Mouse (Mus musculus): ENCODE results near the gene Plce1.

Plce1 gene

DNA sequence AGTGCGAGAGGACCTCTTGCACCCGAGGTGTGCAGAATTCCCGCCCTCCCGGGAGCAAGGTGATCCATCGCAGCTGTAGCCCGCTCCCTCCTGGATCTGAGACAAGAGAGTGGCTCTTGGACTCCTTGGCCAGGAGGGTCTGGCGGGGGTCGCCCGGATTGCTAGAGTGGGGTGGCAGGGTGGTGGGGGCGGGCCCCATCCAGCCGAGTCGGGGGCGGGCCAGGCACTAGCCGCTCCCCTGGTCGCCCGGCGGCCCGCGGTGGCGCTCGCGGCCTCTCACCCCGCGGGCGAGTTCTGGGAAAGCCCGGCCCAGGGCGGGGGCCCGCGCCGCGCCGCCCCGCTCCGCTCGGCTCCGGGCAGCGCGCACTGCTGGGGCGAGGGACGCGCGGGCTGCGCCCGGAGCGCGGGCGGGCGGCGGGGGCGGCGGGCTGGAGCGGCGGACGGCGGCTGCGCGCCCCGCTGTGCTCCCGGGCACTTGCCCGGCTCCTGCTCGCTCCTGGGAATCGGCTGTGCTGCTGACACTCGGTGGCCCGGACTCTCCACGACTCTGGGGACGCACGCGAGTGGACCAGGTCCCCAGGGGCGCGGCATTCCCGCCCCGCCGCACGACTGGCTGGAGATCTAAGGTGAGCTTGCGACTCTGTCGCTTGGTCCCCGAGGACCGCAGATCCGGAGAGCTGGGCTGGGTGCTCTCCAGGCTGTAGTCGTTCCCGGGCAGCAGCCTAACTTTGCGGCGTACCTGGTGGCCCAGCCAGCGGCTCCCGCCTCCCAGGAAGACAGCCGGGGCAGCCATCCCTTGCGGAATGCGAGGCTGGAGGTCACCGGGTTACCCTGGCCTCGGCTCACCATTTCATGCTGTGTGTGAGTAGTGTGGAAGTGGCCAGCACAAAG is at the start of gene Plce1:
Gene Plce1 (plus strand): TSS at position 379 of the 891 bp plus-strand sequence.
- peak; percentile 11 to 52 for DNase-seq

DNA sequence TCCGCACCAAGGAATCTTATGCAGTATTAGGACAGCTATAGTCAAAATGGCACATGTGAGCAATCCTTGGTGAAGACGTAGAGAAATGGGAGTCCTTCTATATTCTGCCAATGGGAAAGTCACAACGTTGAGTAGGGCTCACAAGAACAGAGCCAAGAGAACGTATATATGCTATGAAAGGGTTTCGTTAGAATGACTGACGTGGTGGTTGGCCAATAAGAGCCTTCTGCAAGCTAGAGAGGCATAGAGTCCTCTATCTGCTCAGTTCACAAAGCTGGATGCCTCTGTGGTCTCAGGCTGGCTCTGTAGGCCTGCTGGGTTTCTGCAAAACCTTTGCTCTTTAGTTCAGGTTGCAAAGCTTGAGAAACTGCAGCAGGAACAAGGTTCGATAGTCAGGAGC is 49.6 kb upstream of the Plce1 start:
- no peak for DNase-seq

DNA sequence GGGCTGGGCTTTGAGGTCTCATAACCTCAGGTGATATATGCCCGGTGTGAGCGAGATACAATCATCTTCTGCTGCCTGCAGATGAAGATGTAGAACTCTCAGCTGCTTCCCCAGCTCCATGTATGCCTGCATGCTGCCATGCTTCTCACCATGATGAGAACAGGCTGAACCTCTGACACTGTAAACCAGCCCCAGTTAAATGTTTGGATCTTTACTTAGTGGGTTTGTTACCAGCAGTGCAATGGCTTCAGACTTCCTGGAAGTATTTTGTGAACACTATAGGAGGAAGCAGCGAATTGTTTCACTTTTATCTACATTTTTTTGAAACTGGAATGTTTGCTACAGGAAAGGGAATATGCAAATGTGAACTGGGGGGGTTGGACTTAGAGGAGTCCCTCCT is 48.9 kb upstream of the Plce1 start:
- no peak for DNase-seq

DNA sequence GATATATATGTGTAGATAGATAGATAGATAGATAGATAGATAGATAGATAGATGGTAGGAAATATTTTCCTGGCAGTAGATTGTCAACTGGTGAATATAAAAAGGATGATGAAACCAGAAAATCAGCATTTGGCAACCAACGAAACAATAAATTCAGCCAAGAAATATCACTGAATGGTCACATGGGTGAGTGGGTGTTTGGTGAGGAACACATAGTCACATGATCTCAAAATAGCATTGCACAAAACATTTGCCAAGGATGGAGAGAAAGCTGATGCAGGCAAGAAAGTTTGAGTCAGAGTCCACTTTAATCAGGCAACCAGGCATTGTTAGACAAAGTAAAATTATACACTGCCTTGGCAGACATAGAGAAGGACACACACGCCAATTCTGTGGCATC is 47.5 kb upstream of the Plce1 start:
- DNase-seq: no peak

DNA sequence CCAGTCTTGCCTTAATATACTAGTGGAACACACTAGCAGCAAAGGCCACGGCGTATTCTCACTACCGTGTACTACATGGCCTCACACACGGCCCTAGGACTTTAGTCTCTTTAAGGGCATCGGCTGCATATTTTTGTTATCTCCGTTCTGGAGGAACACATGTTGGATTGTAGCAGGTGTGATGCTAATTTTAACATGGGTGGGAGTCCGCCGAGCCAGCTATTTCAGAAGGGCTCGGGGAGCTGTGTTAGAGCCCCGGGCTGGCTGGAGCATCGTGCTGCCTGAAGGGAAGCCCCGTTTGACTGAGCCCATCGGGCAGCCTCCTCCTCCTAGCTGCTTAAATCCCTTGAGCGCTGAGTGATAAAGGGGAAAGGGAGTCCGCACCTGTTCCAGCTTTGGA is 45.7 kb upstream of the Plce1 start:
- DNase-seq: no peak

DNA sequence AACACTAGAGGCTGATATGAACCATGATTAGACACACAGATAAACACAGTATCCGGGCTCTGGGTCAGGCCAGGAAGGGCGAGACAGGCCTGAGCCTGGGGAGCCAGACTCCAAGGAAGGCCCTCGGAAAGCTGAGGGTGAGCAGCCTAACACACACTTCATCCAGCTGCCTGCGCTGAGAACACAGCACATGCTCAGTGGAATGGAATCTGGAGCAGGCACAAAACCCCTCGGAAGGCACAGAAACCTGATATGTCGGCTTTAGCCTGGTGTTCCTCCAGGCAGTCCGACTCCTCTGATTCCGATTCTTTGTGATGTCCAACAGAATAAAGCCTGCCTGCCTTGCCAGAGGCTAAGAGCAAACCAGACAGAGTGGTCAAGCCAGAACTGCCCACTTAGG is 39.0 kb upstream of the Plce1 start:
- no peak for DNase-seq

DNA sequence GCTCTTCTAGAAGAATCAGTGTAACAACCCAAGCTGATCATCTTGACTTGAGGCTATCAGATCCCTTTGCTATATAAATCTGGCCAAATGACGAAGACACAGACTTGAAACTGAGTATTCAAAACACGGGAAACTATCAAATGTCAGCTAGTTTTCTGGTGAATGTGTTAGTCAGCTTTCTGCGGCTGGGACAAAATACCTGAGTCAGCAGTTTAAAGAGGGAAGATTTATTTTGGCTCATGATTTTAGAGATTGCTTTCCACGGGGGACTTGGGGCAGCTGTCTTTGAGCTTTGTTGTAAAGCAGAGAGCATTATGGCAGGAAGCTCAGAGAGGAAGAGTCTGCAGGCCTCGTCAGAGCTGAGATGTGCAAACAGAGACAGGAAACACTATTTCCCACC is 35.2 kb upstream of the Plce1 start:
- DNase-seq: no peak

DNA sequence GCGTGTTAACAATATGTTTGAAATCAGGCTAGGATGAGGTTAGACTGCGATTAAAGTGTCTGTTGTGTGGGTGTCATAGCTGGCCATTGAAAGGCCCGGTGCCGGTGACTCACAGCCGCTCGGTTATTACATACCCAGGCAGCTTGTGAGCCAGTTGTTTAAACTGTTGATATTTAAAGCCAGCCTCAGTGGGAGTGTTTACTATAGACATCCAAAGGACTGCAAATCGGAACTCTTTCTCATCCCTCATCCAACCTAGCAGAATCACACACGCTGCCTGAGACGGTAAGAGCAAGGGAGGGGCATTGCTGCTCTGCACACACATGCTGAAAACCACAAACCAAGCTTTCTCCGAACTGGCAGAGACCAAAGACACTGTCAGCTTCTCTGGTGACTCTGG is 25.7 kb upstream of the Plce1 start:
- DNase-seq: no peak

DNA sequence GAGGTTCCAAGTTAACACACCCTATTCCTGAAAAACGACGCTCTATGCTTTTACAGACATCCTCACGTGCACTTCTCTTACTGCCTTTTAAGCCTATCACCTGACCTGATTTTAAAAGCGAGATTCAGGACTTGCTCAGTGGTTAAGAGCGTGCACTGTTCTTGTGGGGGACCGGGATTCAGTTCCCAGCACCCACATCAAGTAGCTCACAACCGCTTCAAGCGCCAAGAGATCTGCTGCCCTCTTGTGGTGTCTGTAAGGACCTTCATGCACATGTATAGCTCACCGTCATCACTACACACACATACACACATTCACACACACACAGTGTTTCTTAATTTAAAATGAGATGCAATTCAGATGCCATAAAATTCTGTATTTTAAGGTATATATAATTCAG is 21.9 kb upstream of the Plce1 start:
- no peak for DNase-seq

DNA sequence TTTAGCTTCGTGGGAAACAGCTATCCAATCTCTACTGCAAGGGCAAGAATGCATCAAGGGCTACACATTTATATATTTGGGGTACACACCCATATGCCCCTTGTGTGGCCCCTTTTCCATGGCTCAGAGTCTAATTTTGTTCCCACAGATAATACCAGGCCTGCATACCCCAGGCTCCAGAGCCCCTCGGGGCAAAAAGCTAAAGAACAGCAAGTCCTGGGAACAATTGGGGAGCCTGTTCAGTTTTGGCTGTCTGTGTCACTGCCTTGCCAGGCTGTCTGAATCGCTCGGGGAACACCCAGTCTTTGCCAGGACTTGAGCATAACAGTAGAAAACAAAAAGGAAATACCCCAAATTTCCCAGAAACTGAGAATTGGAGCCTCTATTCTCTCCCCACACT is 20.2 kb upstream of the Plce1 start:
- DNase-seq: no peak

DNA sequence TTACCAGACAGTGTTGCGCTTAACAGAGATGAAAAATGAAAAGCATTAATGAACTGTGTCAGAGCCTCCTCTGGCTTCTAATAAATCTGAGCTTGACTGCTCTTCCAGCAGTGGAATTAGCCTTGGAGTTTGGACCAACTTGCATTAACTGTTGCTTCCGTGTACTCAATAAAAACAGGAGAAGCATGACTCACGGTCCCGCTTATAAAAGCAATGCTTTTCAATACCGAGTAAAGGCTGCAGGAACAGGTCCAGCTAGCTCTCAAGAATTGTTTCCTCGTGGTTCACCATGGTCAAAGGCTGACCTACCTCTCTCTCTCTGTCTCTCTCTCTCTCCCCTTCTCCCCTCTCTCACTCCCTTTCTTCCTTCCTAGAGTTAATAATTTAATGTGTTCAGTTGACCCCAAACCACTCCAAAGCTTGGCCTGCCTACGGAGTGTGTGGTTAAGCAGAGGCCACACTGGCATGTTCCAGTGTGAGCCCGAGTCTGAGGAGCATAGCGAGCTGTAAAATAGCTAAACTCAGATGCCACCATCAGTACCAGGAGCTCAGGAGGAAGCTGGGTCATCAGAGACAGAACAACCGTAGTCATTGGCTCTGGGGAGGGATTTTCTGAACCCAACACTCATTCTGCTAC is 10.5 kb upstream of the Plce1 start:
- DNase-seq: peak; percentile 14 to 23

DNA sequence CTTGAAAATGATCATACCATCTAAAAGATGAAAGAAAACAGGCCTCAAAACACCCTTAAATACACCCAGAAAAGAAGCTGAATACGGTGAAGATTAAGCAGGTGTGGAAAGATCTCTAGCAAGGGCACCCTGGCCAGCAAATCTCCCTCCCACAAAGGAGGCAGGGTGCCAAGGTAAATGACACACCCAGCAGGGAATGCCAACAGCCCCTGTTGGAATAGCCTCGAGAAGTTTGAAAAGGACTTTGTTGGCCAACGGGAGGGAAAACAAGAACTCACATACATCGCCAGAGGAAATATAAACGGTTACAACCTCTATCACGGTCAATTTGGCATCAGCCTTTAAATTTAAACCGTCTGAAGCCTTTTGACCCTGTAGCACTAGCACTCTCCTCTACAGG is 5.5 kb upstream of the Plce1 start:
- DNase-seq: peak in 1 of 2 experiments; percentile 9

DNA sequence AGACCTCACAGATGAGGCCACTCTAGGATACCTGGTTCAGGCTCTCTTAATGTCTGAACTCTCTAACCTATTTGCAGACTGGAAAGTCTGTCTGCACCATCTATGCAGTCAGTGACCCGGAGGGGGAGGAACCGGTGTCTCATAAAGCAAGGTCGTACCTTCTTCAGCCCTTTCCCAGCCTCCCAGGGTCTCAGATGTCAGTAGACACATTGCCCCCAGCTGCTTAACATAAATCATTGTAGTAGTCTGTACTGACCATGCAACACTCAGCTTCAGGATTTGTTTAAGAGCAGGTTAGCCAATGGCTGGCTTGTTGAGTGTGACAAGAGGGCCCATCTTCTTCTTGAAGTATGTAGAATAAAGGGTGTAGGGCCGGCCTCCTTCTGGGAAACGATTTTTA is 2.6 kb upstream of the Plce1 start:
- DNase-seq: no peak

DNA sequence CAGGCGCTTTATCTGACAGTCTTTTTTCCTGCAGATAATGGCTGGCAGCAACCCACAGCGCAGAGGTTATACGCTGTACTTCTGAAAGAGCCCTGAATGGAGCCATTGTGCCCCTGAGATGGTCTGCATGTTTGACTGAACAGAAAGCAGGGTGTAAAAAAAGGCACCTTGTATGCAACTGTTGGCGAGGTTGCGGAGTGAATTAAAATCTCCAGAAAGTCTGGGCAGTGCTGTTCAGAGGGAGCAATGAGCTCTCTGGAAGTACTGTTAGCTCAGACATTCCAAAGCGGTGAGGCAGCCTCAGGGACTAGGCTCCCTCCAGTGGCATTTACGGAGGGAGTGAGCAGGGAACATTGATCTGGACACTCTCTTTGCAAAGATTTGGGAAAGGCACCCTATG is 2.0 kb upstream of the Plce1 start:
- DNase-seq: no peak

DNA sequence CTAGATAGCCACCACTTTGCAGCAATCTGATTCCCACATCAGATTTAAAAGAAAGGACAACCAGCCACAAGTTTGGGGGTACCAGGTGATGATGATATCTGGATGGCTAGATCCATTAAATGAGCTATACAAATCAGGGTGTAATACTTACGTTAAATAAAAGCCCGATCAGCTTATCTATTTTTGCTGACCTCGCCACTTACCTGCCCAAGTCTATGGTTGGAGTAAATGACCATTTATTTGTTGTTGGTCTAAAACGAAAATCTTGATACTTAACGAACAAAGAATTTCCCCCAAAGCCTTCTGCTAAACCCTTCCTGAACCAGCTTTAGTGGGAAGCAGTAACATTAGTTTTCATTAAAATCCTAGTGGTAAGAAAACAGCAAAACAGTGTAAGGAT is 1.4 kb upstream of the Plce1 start:
- DNase-seq: no peak

DNA sequence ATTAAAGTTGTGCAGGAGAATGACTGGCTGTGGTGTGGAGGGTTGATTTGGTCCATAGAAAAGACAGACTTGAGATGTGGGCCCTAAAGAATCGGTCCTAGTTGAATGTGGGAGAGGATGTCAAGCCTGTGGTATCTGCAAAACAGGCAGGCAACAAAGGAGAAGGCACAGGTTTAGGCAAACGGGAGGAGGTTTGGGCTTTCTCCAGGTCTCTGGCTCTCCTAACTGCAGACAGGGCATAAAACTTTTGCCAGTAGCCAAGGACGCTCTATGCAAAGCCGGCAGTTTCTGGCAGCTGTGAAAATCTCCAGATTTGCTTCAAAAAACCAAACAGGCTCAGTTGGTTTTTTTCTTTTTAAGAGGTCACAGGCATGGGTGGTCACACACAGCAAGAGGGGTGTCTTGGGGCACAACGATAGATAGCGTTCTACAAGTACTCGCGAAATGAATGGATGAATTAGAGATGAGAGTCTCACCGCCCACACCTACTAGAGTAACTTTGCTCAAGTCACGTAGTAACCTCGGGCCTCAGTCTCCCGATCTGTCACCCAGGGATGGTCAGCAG is 671 bp upstream of the Plce1 start:
- no peak for DNase-seq

DNA sequence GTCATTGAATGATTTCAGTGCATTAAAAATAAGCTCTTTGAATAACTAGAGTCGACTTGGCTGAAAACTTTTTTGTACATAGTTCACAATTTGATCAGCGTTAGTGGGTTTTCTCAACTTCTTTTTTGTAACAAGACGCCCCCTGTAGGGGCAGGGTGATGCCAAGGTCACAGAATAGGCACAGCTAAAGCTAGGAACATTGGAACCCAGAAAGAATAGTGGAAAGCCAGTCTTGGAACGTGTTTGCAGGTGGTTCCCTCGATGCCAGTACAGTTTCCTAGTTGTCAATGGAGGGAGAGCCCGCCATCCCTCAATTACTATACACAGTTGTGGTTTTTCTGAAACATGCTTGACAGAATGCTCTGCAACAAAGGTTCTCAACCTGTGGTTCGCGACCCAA is 997 bp downstream of the Plce1 start:
- DNase-seq: no peak

DNA sequence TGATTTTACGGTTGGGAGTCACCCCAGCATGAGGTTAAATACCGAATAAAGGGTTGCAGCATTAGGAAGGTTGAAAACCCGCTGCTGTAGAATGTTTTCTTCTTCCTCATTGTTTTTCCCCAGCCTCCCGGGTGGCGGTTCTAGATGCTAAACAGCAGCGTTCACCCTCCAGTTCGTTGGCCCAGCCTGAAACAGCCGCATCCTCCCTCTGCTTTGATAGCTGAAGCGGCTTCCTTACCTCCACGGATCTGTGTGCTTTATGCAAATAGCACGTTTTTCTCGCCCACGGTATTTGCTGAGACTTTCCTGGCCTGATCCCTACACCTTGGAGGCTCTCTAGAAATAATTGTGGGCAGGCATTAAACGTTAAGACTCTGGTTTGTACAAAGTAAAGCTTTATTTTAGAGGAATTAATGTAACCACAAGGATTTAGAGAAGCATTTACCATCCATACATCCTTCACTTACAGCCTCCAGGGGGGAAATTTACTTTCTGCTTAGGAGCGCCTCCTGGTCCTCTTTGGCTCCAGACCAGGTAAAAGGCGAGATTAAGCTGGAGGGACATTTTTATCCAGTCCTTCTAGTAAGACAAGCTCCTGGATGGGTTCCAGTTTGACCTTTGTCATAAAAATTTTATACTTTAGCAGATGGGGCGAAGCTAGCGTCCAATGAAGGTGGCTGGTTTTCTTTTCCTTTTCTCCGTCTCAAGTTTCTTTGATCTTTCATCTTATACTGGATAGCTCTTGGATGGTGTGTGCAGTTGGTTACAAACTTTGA is 1.7 kb downstream of the Plce1 start:
- DNase-seq: no peak

DNA sequence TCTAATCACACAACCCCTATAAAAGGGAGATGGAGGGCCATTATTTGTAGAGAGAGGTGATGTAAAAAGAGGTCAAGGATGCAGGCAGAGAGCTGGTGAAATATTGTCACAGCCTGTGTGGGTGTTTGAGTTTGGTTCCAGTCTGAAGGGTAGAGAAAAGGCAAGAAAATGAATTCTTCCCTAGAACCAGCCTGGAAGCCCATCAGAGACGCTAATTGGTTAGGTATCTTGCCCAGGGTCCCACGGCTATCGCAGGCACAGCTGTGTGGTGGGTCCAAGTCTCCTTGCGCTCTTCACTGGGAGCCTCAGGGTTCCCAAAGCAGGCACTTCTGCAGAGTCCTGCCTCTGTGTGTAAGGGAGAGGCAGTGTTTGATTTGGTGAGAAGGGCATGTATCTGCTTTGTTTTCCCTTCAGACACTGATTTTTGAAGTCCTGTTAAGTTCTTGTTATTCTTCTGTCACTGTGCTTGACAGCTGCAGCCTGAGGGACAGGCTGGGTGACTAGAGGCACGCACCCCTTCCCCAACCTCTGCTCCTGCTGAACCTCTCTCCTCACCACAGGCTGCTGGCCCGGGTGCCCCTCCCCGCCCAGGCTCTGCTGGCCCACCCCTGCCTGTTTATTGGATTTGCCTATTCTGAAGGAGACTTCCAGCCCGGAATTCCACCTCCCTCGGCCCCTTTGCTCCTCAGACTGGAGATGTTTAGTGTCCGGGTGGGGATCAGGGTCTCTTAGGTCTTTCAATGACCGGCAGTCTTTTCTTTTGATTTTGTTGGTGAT is 5.1 kb downstream of the Plce1 start:
- DNase-seq: no peak

DNA sequence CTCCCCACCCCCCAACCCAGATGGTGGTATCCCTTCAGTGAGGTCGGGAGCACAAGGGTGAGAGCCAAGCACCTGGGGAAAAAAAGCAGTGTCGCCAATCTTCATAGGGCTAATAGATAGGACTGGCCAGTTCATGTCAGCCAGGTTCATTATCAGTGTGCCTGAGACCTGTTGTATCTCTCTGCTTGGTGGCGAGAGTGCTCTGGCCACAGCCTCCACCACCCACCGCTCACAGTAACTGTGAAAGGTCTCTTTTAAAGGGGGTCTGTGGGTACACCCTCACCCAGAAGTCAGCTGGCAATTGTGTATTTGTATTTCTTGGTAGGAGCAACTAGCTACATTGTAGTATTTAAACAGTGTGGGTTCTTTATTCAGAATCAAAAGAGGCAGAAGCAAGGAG is 6.6 kb downstream of the Plce1 start:
- DNase-seq: no peak

DNA sequence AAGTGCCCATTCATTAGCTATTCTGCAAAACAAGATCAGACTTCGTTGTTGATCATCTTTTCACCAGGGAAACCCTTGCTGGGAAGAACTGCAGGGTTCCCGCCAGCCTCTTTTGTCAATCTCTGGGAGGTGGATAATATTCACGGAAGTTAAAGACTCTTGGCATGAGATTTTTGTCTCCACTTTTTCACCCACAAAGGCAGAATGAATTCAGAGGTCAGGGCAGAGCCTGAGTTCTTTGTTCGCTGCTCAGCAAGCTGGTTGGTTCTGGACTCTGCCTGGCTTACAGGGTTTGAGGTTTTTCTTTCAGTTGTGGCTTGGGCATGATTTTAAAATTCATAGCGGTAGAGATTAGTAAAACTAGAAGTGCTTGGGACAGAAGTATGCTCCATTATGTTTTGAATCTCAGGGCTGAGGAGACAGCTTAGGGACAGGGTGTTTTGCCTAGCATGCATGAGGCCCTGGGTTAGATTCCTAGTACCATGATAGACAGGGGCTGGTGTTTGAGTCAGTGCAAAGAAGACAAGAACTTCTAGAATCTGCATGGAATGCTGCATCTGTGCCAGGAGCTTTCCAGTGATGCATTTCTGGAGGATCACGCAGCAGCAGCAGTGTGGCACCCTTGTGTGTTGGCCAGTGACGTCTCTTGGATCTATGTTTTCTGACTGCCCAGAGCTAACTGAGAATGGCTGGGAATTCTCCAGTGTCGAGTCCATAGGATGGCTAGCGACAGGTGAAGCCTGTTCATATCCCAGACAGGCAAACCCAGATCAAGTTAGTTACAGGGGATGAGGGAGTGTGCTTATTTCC is 7.4 kb downstream of the Plce1 start:
- no peak for DNase-seq

DNA sequence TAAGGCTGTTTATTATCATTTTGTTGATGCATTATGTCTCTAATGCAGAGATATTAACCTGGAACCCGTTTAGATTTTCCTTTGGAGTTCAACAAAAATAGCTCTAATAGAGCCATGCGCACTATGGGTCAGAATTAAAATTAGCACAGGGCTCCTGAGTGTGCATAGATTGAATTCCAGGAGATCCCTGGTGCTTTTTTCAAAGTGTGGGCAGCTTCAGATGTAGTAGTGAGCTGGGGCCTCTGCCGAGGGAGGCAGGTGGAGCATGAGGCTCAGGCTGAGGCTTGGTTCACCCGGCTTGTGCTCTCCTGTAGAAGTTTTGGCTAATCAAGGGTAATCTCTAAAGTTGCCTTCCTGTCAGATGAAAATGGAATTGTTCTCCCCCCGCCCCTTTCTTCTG is 17.3 kb downstream of the Plce1 start:
- DNase-seq: no peak
